Mouse (Mus musculus): ENCODE measurements at regions not wholly inside any gene's neighbourhood (a gene's known extent, or its start where the extent isn't known, plus 50 kb on each side); places are given as distances from the start of the nearest gene placed in this dataset.

DNA sequence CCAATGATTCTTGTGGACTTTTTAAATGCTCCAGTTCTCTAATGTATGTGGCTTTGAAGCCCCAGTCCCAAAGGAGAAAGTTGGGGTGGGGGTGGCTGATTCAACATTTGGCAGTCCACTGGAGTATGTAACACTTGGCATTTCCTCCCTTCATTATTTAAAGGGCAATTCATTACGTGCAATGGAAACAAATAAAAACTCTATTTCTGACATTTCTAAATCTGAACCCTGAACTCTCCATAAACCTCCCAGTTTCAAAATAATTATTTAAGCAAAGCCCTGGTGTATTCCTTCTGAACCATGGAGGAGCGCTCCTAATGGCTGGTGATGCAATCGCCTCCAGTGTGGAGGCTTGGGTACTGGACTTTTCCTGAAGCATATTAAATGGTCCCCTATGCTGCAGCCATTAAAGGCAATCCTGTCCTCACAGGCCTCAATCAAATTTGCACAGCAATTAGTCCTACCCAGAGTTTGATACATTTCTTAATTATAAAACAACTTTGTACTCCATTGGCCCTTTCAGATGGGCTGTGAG is 235.4 kb downstream of the Sorl1 start:
- TF ChIP-seq CTCF (IDR thresholded peaks at IDR 0.05; ENCODE audit: control insufficient read depth, insufficient read depth, insufficient read length) (no peak), MYOD1 (IDR thresholded peaks at IDR 0.05; ENCODE audit: control insufficient read depth, insufficient read length, low read depth) (no peak), CEBPB (IDR thresholded peaks at IDR 0.05; ENCODE audit: low read depth) (no peak)

Data from C2C12 (cell line).